Mouse (Mus musculus) embryonic fibroblast, embryonic 13.5 days (primary cell): Measurements from ENCODE around the gene Samd13.

Experiments used
- CTCF ChIP-seq: IDR thresholded peaks from 2 replicates; pipeline ENCODE4 v1.5.1; 2011; ENCODE audit warnings: mild to moderate bottlenecking, control low read depth, low read length, moderate library complexity, borderline replicate concordance; ENCODE audit not compliant: insufficient read depth
- POLR2A ChIP-seq: IDR thresholded peaks from 2 replicates; pipeline ENCODE4 v1.6.1; 2011; ENCODE audit warnings: low read depth, mild to moderate bottlenecking, control low read depth, low read length, moderate library complexity

- TF ChIP-seq CTCF = no peak
- no peak for TF ChIP-seq POLR2A
Measured at GRCm38 (mm10) chr3:146704099-146704498, 18.7 kb upstream of the Samd13 start.
